Mouse (Mus musculus) midbrain, embryonic 16.5 days (tissue): Measurements from ENCODE around the gene Gm20937. TPM values are rescaled to one million over a fixed set of nuclear protein-coding genes. Genes with fewer than 3 reads are reported as not detected.
"Not testable (repeated sequence)": the region's sequence is repeated elsewhere in the genome, so short reads cannot be mapped to it uniquely, and the experiment has no call there.

ENCODE experiments used
- ATAC-seq: fragments of 200-750 bp; cut with Nextera tagmentation; 2 replicates; pipeline ENCODE4 v1.8.0; 2017; ENCODE audit warnings: moderate TSS enrichment
- H3K27ac ChIP-seq: fragments of 300-500 bp; sonication (generic); 2 replicates; pipeline ENCODE4 v1.5.1; 2014; ENCODE audit warnings: mild to moderate bottlenecking, low read length, mixed read lengths
- H3K27me3 ChIP-seq: fragments of 300-500 bp; sonication (generic); 2 replicates; pipeline ENCODE4 v1.6.1; 2014; ENCODE audit warnings: low read depth, low read length, mixed read lengths; ENCODE audit not compliant: control insufficient read depth, insufficient read depth
- H3K36me3 ChIP-seq: fragments of 300-500 bp; sonication (generic); 2 replicates; pipeline ENCODE4 v1.6.1; 2014; ENCODE audit warnings: mild to moderate bottlenecking, low read length, moderate library complexity, mixed read lengths; ENCODE audit not compliant: control insufficient read depth, insufficient read depth
- H3K4me1 ChIP-seq: fragments of 300-500 bp; sonication (generic); 2 replicates; pipeline ENCODE4 v1.6.1; 2014; ENCODE audit warnings: mild to moderate bottlenecking, low read length, mixed read lengths; ENCODE audit not compliant: control insufficient read depth, insufficient read depth
- H3K4me2 ChIP-seq: fragments of 300-500 bp; sonication (generic); 2 replicates; pipeline ENCODE4 v1.6.1; 2014; ENCODE audit warnings: mild to moderate bottlenecking, low read length, mixed read lengths
- H3K4me3 ChIP-seq: fragments of 300-500 bp; sonication (generic); 2 replicates; pipeline ENCODE4 v1.5.1; 2014; ENCODE audit warnings: low read depth, mild to moderate bottlenecking, low read length, moderate library complexity, mixed read lengths
- H3K9ac ChIP-seq: fragments of 300-500 bp; sonication (generic); 2 replicates; pipeline ENCODE4 v1.6.1; 2014; ENCODE audit warnings: low read depth, low read length, mixed read lengths
- H3K9me3 ChIP-seq: fragments of 300-500 bp; sonication (generic); replicated peaks from 2 replicates; pipeline ENCODE4 v1.6.1; 2014; ENCODE audit warnings: mild to moderate bottlenecking, low read length, mixed read lengths; ENCODE audit not compliant: control insufficient read depth, poor library complexity, severe bottlenecking
- WGBS: fragments of 180-500 bp; shearing (Covaris S2); extraction: QIAGEN DNeasy Blood & Tissue Kit; methylation state at CpG from one replicate; pipeline ENCODE4 v1.1.7; 2014; 5-methylcytosine and 5-hydroxymethylcytosine counted together
- polyA plus RNA-seq: library from polyadenylated mRNA; unstranded; fragments of >200 nt; fragmentation: Nextera tagmentation; extraction: Ambion mirVana; gene quantifications from 2 replicates; pipeline ENCODE4 v1.2.1, GENCODE M21; 2015

Gm20937 gene
- not detected in 2 replicates for polyA plus RNA-seq

DNA sequence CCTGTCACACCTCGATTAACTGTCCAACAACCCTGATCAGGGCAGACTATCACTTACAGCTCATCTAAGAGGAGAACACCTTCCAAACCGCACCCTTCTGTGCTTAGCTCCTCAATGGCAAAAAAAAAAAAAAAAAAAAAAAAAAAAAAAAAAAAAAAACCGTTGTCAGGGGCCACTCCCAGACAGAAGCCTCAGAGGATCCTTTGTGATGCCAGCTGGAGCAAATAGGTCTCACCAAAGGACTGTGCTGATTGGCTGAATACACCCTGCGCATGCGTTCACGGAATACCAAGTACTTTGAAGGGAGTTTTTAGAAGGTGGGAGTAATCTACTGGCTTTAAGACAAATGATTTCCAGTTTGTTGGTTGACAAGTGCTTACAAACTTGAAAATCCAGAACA, at the start of gene Gm20937:
Gene Gm20937, minus strand, starts transcription at position 101 of the 400 bp plus-strand sequence.
- not testable (repeated sequence) for H3K27me3 ChIP-seq, H3K4me1 ChIP-seq, H3K9ac ChIP-seq, H3K9me3 ChIP-seq, H3K27ac ChIP-seq, H3K36me3 ChIP-seq, H3K4me2 ChIP-seq, ATAC-seq, H3K4me3 ChIP-seq
- no CpG with 5 or more reads among the region's 6 CpGs for WGBS

Other genes starting within 250 kb of the Gm20937 start
- not detected in 2 replicates for gene Gm20816, start 243.1 kb upstream of the Gm20937 start, polyA plus RNA-seq